Mouse (Mus musculus) erythroid progenitor cell, adult 5-6 weeks (primary cell): ENCODE data around the gene Nkx6-2. TPM values are rescaled to one million over a fixed set of nuclear protein-coding genes. Genes with fewer than 3 reads are reported as not detected.

Source experiments
- ATAC-seq: replicated peaks from 2 replicates; pipeline ENCODE4 v1.8.0; 2016; ENCODE audit warnings: moderate number of reproducible peaks, mild to moderate bottlenecking, moderate TSS enrichment, inconsistent platforms; ENCODE audit not compliant: poor library complexity, low FRiP score, severe bottlenecking
- total RNA-seq, 2 experiments: library from RNA; stranded (forward) in 1 of 2; stranded (reverse) in 1 of 2; fragments of 150-400 nt in 1 of 2; fragments of 186-747, 209-891 nt in 1 of 2; gene quantifications; 2 replicates each; pipeline versions ENCODE4 v1.2.3 to v1.2.4; 2015 to 2017; ENCODE audit warnings: low replicate concordance in 2 of 2

Gene Nkx6-2
- total RNA-seq, 2 experiments from 2014 or later, result not detected

GRCm38 (mm10) chr7:139530591-139531427 is 51.8 kb downstream of the Nkx6-2 start:
- no peak for ATAC-seq

Other genes with a start within 250 kb of the Nkx6-2 start
- 17.7 and 20.1 TPM in 2 replicates for gene Inpp5a, start 193.7 kb downstream of the Nkx6-2 start, total RNA-seq (2015; ENCODE audit: low replicate concordance)
- gene Inpp5a, start 193.7 kb downstream of the Nkx6-2 start, total RNA-seq (2017; ENCODE audit: low replicate concordance), result 9.0 and 14.7 TPM in 2 replicates
- gene Cfap46, start 101.0 kb upstream of the Nkx6-2 start, total RNA-seq (2015; ENCODE audit: low replicate concordance), result not detected in 2 replicates
- gene Cfap46, start 101.0 kb upstream of the Nkx6-2 start, total RNA-seq (2017; ENCODE audit: low replicate concordance), result not detected in 2 replicates